ENCODE assay signal across 7 mouse cellular contexts in the genomic region with DNA sequence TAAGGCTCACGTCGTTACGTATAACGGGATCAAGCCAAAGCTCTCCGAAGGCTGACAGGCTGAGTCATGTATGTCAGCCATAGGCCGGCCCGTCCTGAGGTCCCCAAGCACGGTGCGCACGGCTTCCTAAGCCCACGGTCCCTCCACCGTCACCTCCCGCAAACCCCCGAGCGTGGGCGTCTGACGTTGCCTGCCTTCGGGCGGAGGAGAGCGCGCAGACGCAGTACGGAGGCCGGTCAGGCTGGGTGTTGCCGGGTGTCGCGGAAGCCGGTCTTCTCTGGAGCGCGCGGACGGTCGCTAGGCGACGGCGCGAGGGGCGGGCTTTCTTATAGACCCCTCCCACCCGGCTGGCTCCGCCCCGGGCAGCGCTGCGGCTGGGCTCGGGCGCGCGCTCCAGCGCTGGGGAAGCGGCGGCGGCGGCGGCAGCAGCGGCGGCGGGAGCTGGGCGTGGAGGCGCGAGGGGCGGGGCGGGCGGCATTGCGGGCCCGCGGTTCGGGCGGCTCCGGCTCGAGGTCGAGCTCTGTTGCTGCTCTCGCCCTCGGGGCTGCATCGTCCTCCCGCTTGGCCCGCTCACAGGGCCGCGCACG. TPM values are rescaled to one million over a fixed set of nuclear protein-coding genes. Genes with fewer than 3 reads are reported as not detected.
DNase-seq lines count a peak whose midpoint lies in the region; ATAC-seq lines count a peak whose summit lies in the region.

TSS of gene Rap2a (plus strand) at position 463 of the 587 bp plus-strand sequence.

- H3K4me2 ChIP-seq in intestine, embryonic 15.5 days (replicated peaks), result peak within 1 kb of the TSS; percentile 80

- H3K4me3 ChIP-seq in intestine, embryonic 15.5 days (replicated peaks), result peak within 1 kb of the TSS; percentile 83
- peak within 1 kb of the TSS; percentile 74 for H3K4me3 ChIP-seq in midbrain, embryonic 10.5 days

- DNase-seq in adrenal gland, adult 2 months, result peak; percentile 98
- peak; percentile 87 for DNase-seq in embryo, embryonic 11.5 days (ENCODE audit: low read depth, low spot score)
- DNase-seq in gastrocnemius, postnatal 36 days, result peak; percentile 95 to 96
- peak; percentile 98 for DNase-seq in left cerebral cortex, postnatal 25 days (ENCODE audit: low spot score in 2 of 2)
- DNase-seq in midbrain, embryonic 10.5 days (ENCODE audit: low spot score), result peak; percentile 94
- DNase-seq in skeletal muscle tissue, adult 2 months (ENCODE audit: low read depth, low spot score), result peak; percentile 98

- H3K9ac ChIP-seq in intestine, embryonic 15.5 days, result peak within 1 kb of the TSS; percentile 81

- H3K27ac ChIP-seq in intestine, embryonic 15.5 days, result peak within 1 kb of the TSS; percentile 94
- H3K27ac ChIP-seq in midbrain, embryonic 10.5 days (replicated peaks), result peak within 1 kb of the TSS; percentile 93

- WGBS in intestine, embryonic 15.5 days, result under 1% methylated on average over 58 of the region's 78 CpGs
- WGBS in midbrain, embryonic 10.5 days, result under 1% methylated on average over 72 of the region's 78 CpGs

- H3K4me1 ChIP-seq in intestine, embryonic 15.5 days (replicated peaks), result no peaks in the 10 kb centered on the region
- H3K4me1 ChIP-seq in midbrain, embryonic 10.5 days, result peaks cover 30% of the 10 kb centered on the region

- H3K9me3 ChIP-seq in intestine, embryonic 15.5 days, result no peaks in the 10 kb centered on the region
- H3K9me3 ChIP-seq in midbrain, embryonic 10.5 days (replicated peaks), result 0 out of 2 replicates have a peak, but pooled peaks cover 4% of the 10 kb centered on the region

- H3K27me3 ChIP-seq in intestine, embryonic 15.5 days (replicated peaks), result no peaks in the 10 kb centered on the region
- no peaks in the 10 kb centered on the region for H3K27me3 ChIP-seq in midbrain, embryonic 10.5 days (ENCODE audit: low read depth, poor library complexity, severe bottlenecking)

- no peaks in the 10 kb centered on the region for H3K36me3 ChIP-seq in intestine, embryonic 15.5 days
- H3K36me3 ChIP-seq in midbrain, embryonic 10.5 days, result peaks cover 14% of the 10 kb centered on the region

- intact Hi-C loops in gastrocnemius, postnatal 36 days (cut with DNase I), result loop anchor here (2.0 to 5.0 kb wide), 2 partner anchors 211 to 339 kb away; no protein-coding TSS in a partner anchor
- intact Hi-C loops in left cerebral cortex, postnatal 25 days (cut with DNase I), result loop anchor here (1.0 to 5.0 kb wide), 9 partner anchors 36 to 401 kb away; partner anchors contain the start of gene Mbnl2

- ATAC-seq in intestine, embryonic 15.5 days, result peak; percentile 93

RNA-seq across cellular contexts. Expression of gene Rap2a, which starts in this region (rescaled TPM):
- total RNA-seq in adrenal gland, adult 2 months (2021), result 10 to 100 TPM; 12.4 to 25.8 TPM
- 11.6 and 17.3 TPM in 2 replicates for polyA plus RNA-seq in adrenal gland, adult 2 months (2012; rRNA removed)
- total RNA-seq in gastrocnemius, postnatal 36 days (2021), result 1 to 10 TPM; 3.5 to 3.7 TPM
- polyA plus RNA-seq in intestine, embryonic 15.5 days (2015; fragmentation: Nextera tagmentation; extraction: Ambion mirVana), result 19.8 and 20.8 TPM in 2 replicates
- total RNA-seq in left cerebral cortex, postnatal 25 days (2021), result 100 to 1,000 TPM in 1 of 2 experiments, 10 to 100 TPM in 1; 90.0 to 106 TPM
- polyA plus RNA-seq in midbrain, embryonic 10.5 days (2016; fragmentation: Nextera tagmentation; extraction: Ambion mirVana), result 7.8 and 11.3 TPM in 2 replicates

Comparison
In these comparisons a context has a peak if more than half of its experiments do, and no peak if none do; other contexts are left out.
1. Peak in every context shown above with its lines: DNase-seq, ATAC-seq, H3K4me3 ChIP-seq and H3K27ac ChIP-seq.